Mouse (Mus musculus) heart, embryonic 16.5 days (tissue): ENCODE results near the gene Hif3a. TPM values are rescaled to one million over a fixed set of nuclear protein-coding genes. Genes with fewer than 3 reads are reported as not detected.

Experiments used
- ATAC-seq: fragments of 200-750 bp; cut with Nextera tagmentation; replicated peaks from 2 replicates; pipeline ENCODE4 v1.8.0; 2017; ENCODE audit warnings: moderate number of reproducible peaks; ENCODE audit not compliant: insufficient read depth, low FRiP score; ENCODE audit errors: extremely low read depth
- H3K27ac ChIP-seq: fragments of 300-500 bp; sonication (generic); 2 replicates; pipeline ENCODE4 v1.5.1; 2014; ENCODE audit warnings: mild to moderate bottlenecking, low read length, control low read depth, moderate library complexity
- H3K27me3 ChIP-seq: fragments of 300-500 bp; sonication (generic); 2 replicates; pipeline ENCODE4 v1.6.1; 2014; ENCODE audit warnings: low read length, mixed read lengths; ENCODE audit not compliant: control insufficient read depth, insufficient read depth
- H3K36me3 ChIP-seq: fragments of 300-500 bp; sonication (generic); 2 replicates; pipeline ENCODE4 v1.6.1; 2014; ENCODE audit not compliant: control insufficient read depth, insufficient read depth
- H3K4me1 ChIP-seq: fragments of 300-500 bp; sonication (generic); 2 replicates; pipeline ENCODE4 v1.6.1; 2014; ENCODE audit warnings: low read length, mixed read lengths; ENCODE audit not compliant: control insufficient read depth, insufficient read depth
- H3K4me2 ChIP-seq: fragments of 300-500 bp; sonication (generic); 2 replicates; pipeline ENCODE4 v1.6.1; 2014; ENCODE audit warnings: low read depth, mild to moderate bottlenecking, control low read depth, low read length
- H3K4me3 ChIP-seq: fragments of 300-500 bp; sonication (generic); 2 replicates; pipeline ENCODE4 v1.5.1; 2014; ENCODE audit warnings: mild to moderate bottlenecking, control low read depth, low read length
- H3K9ac ChIP-seq: fragments of 300-500 bp; sonication (generic); 2 replicates; pipeline ENCODE4 v1.6.1; 2014; ENCODE audit warnings: low read length, control low read depth
- H3K9me3 ChIP-seq: fragments of 300-500 bp; sonication (generic); replicated peaks from 2 replicates; pipeline ENCODE4 v1.6.1; 2016; ENCODE audit warnings: low read length; ENCODE audit not compliant: control insufficient read depth
- WGBS: fragments of 180-500 bp; shearing (Covaris S2); extraction: QIAGEN DNeasy Blood & Tissue Kit; methylation state at CpG from one replicate; pipeline ENCODE4 v1.1.7; 2014; 5-methylcytosine and 5-hydroxymethylcytosine counted together
- polyA plus RNA-seq: library from polyadenylated mRNA; unstranded; fragments of >200 nt; fragmentation: Nextera tagmentation; extraction: Ambion mirVana; gene quantifications from 2 replicates; pipeline ENCODE4 v1.2.1, GENCODE M21; 2015

The Hif3a gene
- polyA plus RNA-seq, 1 experiment from 2014 or later, result 36.3 TPM

- Histone ChIP-seq H3K9ac (peak overlapping the region; percentile 28; the same call in 1 of the 2 replicates), H3K4me3 (no peak overlapping the region), H3K27ac (peak overlapping the region; percentile 72), H3K27me3 (no peaks in the 10 kb centered on the region), H3K4me2 (peak overlapping the region; percentile 6; the same call in 1 of the 2 replicates), H3K36me3 (no peaks in the 10 kb centered on the region), H3K4me1 (peaks cover 44% of the 10 kb centered on the region), H3K9me3 (no peaks in the 10 kb centered on the region)
- no peak for ATAC-seq
- 32% methylated on average over 15 of the region's 15 CpGs for WGBS
Measured at GRCm38 (mm10) chr7:16990006-16990744, 72.1 kb downstream of the Hif3a start.

- WGBS, result 49% methylated on average over 3 of the region's 3 CpGs
- Histone ChIP-seq H3K4me1 (peaks cover 39% of the 10 kb centered on the region), H3K27ac (peak overlapping the region; percentile 12; the same call in 1 of the 2 replicates), H3K36me3 (no peaks in the 10 kb centered on the region), H3K4me3 (no peak overlapping the region), H3K9me3 (no peaks in the 10 kb centered on the region), H3K9ac (no peak overlapping the region), H3K4me2 (no peak overlapping the region), H3K27me3 (no peaks in the 10 kb centered on the region)
- ATAC-seq, result no peak
Measured at GRCm38 (mm10) chr7:16988405-16988804, 73.8 kb downstream of the Hif3a start.

DNA sequence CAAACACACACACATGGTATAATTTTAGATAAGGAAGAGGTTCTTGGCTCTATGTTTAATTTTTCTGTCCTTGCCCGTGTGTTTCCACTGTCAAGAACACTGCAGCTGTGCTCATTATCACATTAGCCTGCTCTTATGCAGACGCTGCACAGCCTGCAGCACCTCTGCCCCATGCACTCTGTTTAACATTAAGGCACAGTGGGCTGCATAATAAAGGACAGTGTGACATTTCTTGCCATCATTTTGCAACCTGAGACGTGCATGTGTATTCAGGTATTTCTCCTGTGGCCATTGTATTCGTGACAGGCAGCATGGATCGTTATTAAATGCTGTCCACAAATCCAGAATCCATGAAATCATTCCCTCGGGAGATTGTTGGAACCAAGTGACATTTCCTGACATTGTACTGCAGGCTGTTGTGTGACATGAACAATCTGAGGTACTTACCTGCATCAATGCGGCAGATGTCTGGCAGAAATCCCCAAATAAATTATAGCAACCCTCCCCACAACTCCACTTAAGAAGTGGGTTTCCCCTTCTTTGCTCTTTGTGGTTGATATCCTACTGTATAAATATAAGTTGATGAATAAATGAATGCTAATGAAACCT lies 74.6 kb downstream of the Hif3a start:
- no peak overlapping the region for H3K4me2 ChIP-seq
- ATAC-seq, result no peak
- H3K36me3 ChIP-seq, result no peaks in the 10 kb centered on the region
- H3K27ac ChIP-seq, result peak overlapping the region; percentile 17; the same call in 1 of the 2 replicates
- WGBS, result 34% methylated on average over 7 of the region's 7 CpGs
- H3K27me3 ChIP-seq, result no peaks in the 10 kb centered on the region
- peaks cover 41% of the 10 kb centered on the region for H3K4me1 ChIP-seq
- H3K9me3 ChIP-seq, result no peaks in the 10 kb centered on the region
- no peak overlapping the region for H3K9ac ChIP-seq
- no peak overlapping the region for H3K4me3 ChIP-seq

- Histone ChIP-seq H3K9me3 (no peaks in the 10 kb centered on the region), H3K4me3 (no peak within 1 kb of the TSS), H3K36me3 (no peaks in the 10 kb centered on the region), H3K9ac (no peak within 1 kb of the TSS), H3K4me1 (peaks cover 20% of the 10 kb centered on the region), H3K27ac (no peak within 1 kb of the TSS), H3K27me3 (no peaks in the 10 kb centered on the region), H3K4me2 (peak within 1 kb of the TSS; percentile 7; the same call in 1 of the 2 replicates)
- no peak for ATAC-seq
- WGBS, result 35% methylated on average over 26 of the region's 26 CpGs
Measured at GRCm38 (mm10) chr7:16982859-16983568, 79.2 kb downstream of the Hif3a start, which contains the start of gene Gm42372. Gm42372 (plus strand) TSS chr7:16983086.

Other genes starting within 250 kb of the Hif3a start
- gene Strn4, start 246.5 kb downstream of the Hif3a start, polyA plus RNA-seq, result 88.8 and 92.5 TPM in 2 replicates
- 33.0 and 33.9 TPM in 2 replicates for gene Fkrp, start 245.7 kb downstream of the Hif3a start, polyA plus RNA-seq
- 13.0 and 15.4 TPM in 2 replicates for gene Prkd2, start 219.5 kb downstream of the Hif3a start, polyA plus RNA-seq
- 2.8 and 3.1 TPM in 2 replicates for gene Dact3, start 187.1 kb downstream of the Hif3a start, polyA plus RNA-seq
- 2.9 and 3.7 TPM in 2 replicates for gene Gng8, start 170.6 kb downstream of the Hif3a start, polyA plus RNA-seq
- gene Ptgir, start 155.9 kb downstream of the Hif3a start, polyA plus RNA-seq, result 1.4 and 1.5 TPM in 2 replicates
- 112 and 128 TPM in 2 replicates for gene Calm3, start 138.3 kb downstream of the Hif3a start, polyA plus RNA-seq
- gene Pnmal2, start 117.7 kb downstream of the Hif3a start, polyA plus RNA-seq, result 5.6 and 6.0 TPM in 2 replicates
- gene Pnmal1, start 102.7 kb downstream of the Hif3a start, polyA plus RNA-seq, result 0.09 TPM in 2 replicates
- gene Gm42372, start 79.3 kb downstream of the Hif3a start, polyA plus RNA-seq, result 0.07 and 0.09 TPM in 2 replicates
- gene Ccdc8, start 69.7 kb downstream of the Hif3a start, polyA plus RNA-seq, result 45.1 and 47.4 TPM in 2 replicates
- 105 and 108 TPM in 2 replicates for gene Ppp5c, start 34.5 kb downstream of the Hif3a start, polyA plus RNA-seq
- gene Psg16, start 11.6 kb upstream of the Hif3a start, polyA plus RNA-seq, result 0.17 and 0.22 TPM in 2 replicates
- not detected in 2 replicates for gene Ceacam3, start 87.9 kb upstream of the Hif3a start, polyA plus RNA-seq
- not detected in 2 replicates for gene Psg29, start 141.1 kb upstream of the Hif3a start, polyA plus RNA-seq